In genomic region chr1:21037881-21038601, GRCm38 (mm10) we compare ENCODE assay signal across 22 mouse cellular contexts. TPM values are rescaled to one million over a fixed set of nuclear protein-coding genes. Genes with fewer than 3 reads are reported as not detected.
A peak's percentile ranks its signal among the peaks of the same experiment; 100 is the strongest.
DNase-seq lines count a peak whose midpoint lies in the region; TF ChIP-seq lines count a peak whose summit lies in the region.
"Had no signal": no experiment of that assay in that cellular context is flagged by ENCODE, and none has a peak within 500 bp of the region (broad histone marks: within the 10 kb centered on the region; RNA-seq: fewer than 3 reads in every experiment).

No protein-coding gene starts in this region.

- peak overlapping the region; percentile 30; the same call in 1 of the 2 replicates for H3K4me2 ChIP-seq in CH12.LX (ENCODE audit: insufficient read depth, low read depth, poor library complexity, severe bottlenecking)
- H3K4me2 ChIP-seq: embryonic facial prominence, embryonic 12.5 days; embryonic facial prominence, embryonic 15.5 days; heart, embryonic 11.5 days; hindbrain, embryonic 12.5 days; hindbrain, embryonic 15.5 days had no signal

- no peak for TF ChIP-seq RAD21 in CH12.LX (IDR thresholded peaks at IDR 0.05; ENCODE audit: low read depth, low read length)

- H3K27me3 ChIP-seq in heart, embryonic 10.5 days (ENCODE audit: insufficient read depth, poor library complexity, severe bottlenecking): no peaks in the 10 kb centered on the region
- no peaks in the 10 kb centered on the region for H3K27me3 ChIP-seq in CH12.LX (replicated peaks)
- H3K27me3 ChIP-seq: embryonic facial prominence, embryonic 12.5 days; embryonic facial prominence, embryonic 15.5 days; hindbrain, embryonic 12.5 days; hindbrain, embryonic 15.5 days; Patski had no signal

- peak; percentile 63 for TF ChIP-seq EP300 in CH12.LX (IDR thresholded peaks at IDR 0.05; ENCODE audit: low read length)

- H3K27ac ChIP-seq in heart, embryonic 10.5 days: no peak overlapping the region
- H3K27ac ChIP-seq in CH12.LX (ENCODE audit: insufficient read depth, low read depth): peak overlapping the region; percentile 79
- H3K27ac ChIP-seq: embryonic facial prominence, embryonic 12.5 days; embryonic facial prominence, embryonic 15.5 days; heart, adult 2 months; hindbrain, embryonic 12.5 days; hindbrain, embryonic 15.5 days had no signal

- H3K4me1 ChIP-seq in heart, embryonic 10.5 days: peaks cover 6% of the 10 kb centered on the region
- peaks cover 41 to 84% of the 10 kb centered on the region in 2 experiments for H3K4me1 ChIP-seq in CH12.LX (ENCODE audit: control insufficient read depth in 1 of 2, insufficient read depth in 2 of 2)
- H3K4me1 ChIP-seq: hindbrain, embryonic 12.5 days; hindbrain, embryonic 15.5 days had no signal

- H3K9me3 ChIP-seq in heart, embryonic 10.5 days: no peaks in the 10 kb centered on the region
- no peaks in the 10 kb centered on the region for H3K9me3 ChIP-seq in CH12.LX (replicated peaks; ENCODE audit: low read length)
- H3K9me3 ChIP-seq: embryonic facial prominence, embryonic 12.5 days; embryonic facial prominence, embryonic 15.5 days; G1E; hindbrain, embryonic 12.5 days; hindbrain, embryonic 15.5 days had no signal

- in situ Hi-C loops in CH12.LX (cut with MboI; ENCODE audit: low pct_ligation_motif_present, low pct_unique_long_range_greater_than_20kb, low sequenced_read_pairs): loop anchor here (5.0 kb wide), 1 partner anchor 39 kb away; the partner anchor contains the start of gene Tram2

- H3K4me3 ChIP-seq in heart, embryonic 10.5 days: no peak overlapping the region
- H3K4me3 ChIP-seq in CH12.LX (replicated peaks in 1 of 3; ENCODE audit: low read depth in 2 of 3, low read length in 2 of 3, poor library complexity in 1 of 3): no peak overlapping the region
- H3K4me3 ChIP-seq: embryonic facial prominence, embryonic 12.5 days; embryonic facial prominence, embryonic 15.5 days; heart, adult 2 months; hindbrain, embryonic 12.5 days; hindbrain, embryonic 15.5 days had no signal

- 0 out of 2 replicates have a peak overlapping the region, but pooled peaks have one; percentile 6 for H3K9ac ChIP-seq in CH12.LX (ENCODE audit: insufficient read depth, low read depth)
- H3K9ac ChIP-seq: embryonic facial prominence, embryonic 12.5 days; embryonic facial prominence, embryonic 15.5 days; forebrain, postnatal 0 days; hindbrain, embryonic 12.5 days; hindbrain, embryonic 15.5 days had no signal

- dilution Hi-C loops in CH12.LX (cut with MboI; ENCODE audit: extremely low pct_ligation_motif_present, extremely low pct_unique_long_range_greater_than_20kb, low sequenced_read_pairs): no loop called here

- H3K79me2 ChIP-seq in CH12.LX (replicated peaks; ENCODE audit: control insufficient read depth, extremely low read depth, insufficient read depth, poor library complexity, severe bottlenecking): no peaks in the 10 kb centered on the region; the same call in 1 of the 2 replicates

- no peak for TF ChIP-seq POLR2A in CH12.LX (IDR thresholded peaks at IDR 0.05; ENCODE audit: low read depth, low read length)

- H3K36me3 ChIP-seq in heart, embryonic 10.5 days: 0 out of 2 replicates have a peak, but pooled peaks cover 5% of the 10 kb centered on the region
- H3K36me3 ChIP-seq in CH12.LX (replicated peaks in 1 of 2; ENCODE audit: control insufficient read depth in 1 of 2, insufficient read depth in 1 of 2, low read length in 1 of 2): peaks cover 4 to 31% of the 10 kb centered on the region in 2 experiments
- H3K36me3 ChIP-seq: embryonic facial prominence, embryonic 15.5 days; G1E; hindbrain, embryonic 12.5 days; hindbrain, embryonic 15.5 days had no signal

- peak; percentile 82 for DNase-seq in heart, adult 11 months
- no peak for DNase-seq in heart, embryonic 10.5 days (ENCODE audit: low spot score)
- DNase-seq in A20 (ENCODE audit: low read depth, low spot score) (peak; percentile 83), CH12.LX (ENCODE audit: extremely low read depth) (peak; percentile 50)
- DNase-seq in thymus, postnatal 0 days (ENCODE audit: low spot score): no peak
- no peak for DNase-seq in layer of hippocampus, adult 9-11 months
- DNase-seq: adrenal gland, postnatal 10 days; adrenal gland, postnatal 36 days; cerebellum, adult 11 months; cerebellum, adult 2 months; cerebellum, adult 9-11 months; cerebellum, postnatal 25 days; forebrain, postnatal 0 days; gastrocnemius, postnatal 14 days had no signal

- 81% methylated on average over 6 of the region's 6 CpGs for WGBS in heart, embryonic 10.5 days

- no peak for TF ChIP-seq CTCF in CH12.LX (conservative IDR thresholded peaks at IDR 0.05 in 1 of 2, IDR thresholded peaks at IDR 0.05 in 1 of 2; ENCODE audit: low read depth in 2 of 2, low read length in 2 of 2)

TF ChIP-seq in CH12.LX, 34 proteins besides CTCF, POLR2A, EP300 and RAD21:
- TF ChIP-seq CHD1 (IDR thresholded peaks at IDR 0.05; ENCODE audit: low read depth, low read length) (no peak), ELF1 (IDR thresholded peaks at IDR 0.05; ENCODE audit: low read depth, low read length) (0 out of 2 replicates have a peak, but pooled peaks have one; percentile 35), RCOR1 (conservative IDR thresholded peaks at IDR 0.05; ENCODE audit: low read depth, low read length) (peak; percentile 53; the same call in 1 of the 2 replicates), NRF1 (IDR thresholded peaks at IDR 0.05; ENCODE audit: low read depth, low read length) (no peak), MEF2A (IDR thresholded peaks at IDR 0.05; ENCODE audit: borderline replicate concordance, low read depth, low read length) (0 out of 2 replicates have a peak, but pooled peaks have one; percentile 10), ZMIZ1 (IDR thresholded peaks at IDR 0.05; ENCODE audit: low read depth, low read length) (no peak), BHLHE40 (IDR thresholded peaks at IDR 0.05; ENCODE audit: low read depth, low read length) (0 out of 2 replicates have a peak, but pooled peaks have one; percentile 34), POLR2AphosphoS2 (IDR thresholded peaks at IDR 0.05; ENCODE audit: low read depth, low read length) (no peak), SIN3A (IDR thresholded peaks at IDR 0.05; ENCODE audit: low read length) (peak; percentile 32; the same call in 1 of the 2 replicates), TCF12 (IDR thresholded peaks at IDR 0.05; ENCODE audit: low read depth, low read length) (peak; percentile 53; the same call in 1 of the 2 replicates), ZC3H11A (IDR thresholded peaks at IDR 0.05; ENCODE audit: low read depth, low read length) (no peak)

RNA-seq across cellular contexts. Expression of gene Tram2, which starts 41.0 kb away (rescaled TPM):
- polyA plus RNA-seq in heart, embryonic 10.5 days (2016; fragmentation: Nextera tagmentation; extraction: Ambion mirVana): 5.2 and 5.8 TPM in 2 replicates
- total RNA-seq in CH12.LX (2012; rRNA removed): 2.4 and 2.9 TPM in 2 replicates
- 1.3 and 1.9 TPM in 2 replicates for total RNA-seq in CH12.LX (2014; rRNA removed)
- polyA plus RNA-seq in CH12.LX (2012; ENCODE audit: insufficient read length, low read depth): 4.7 and 6.6 TPM in 2 replicates
- 3.1 and 3.6 TPM in 2 replicates for polyA plus RNA-seq in thymus, postnatal 0 days (2015; fragmentation: Nextera tagmentation; extraction: Ambion mirVana)

Comparison
In these comparisons a context has a peak if more than half of its experiments do, and no peak if none do; other contexts are left out.
1. DNase-seq: peak in heart, adult 11 months (single experiment), A20 (single experiment) and CH12.LX (single experiment); none in heart, embryonic 10.5 days (single experiment), thymus, postnatal 0 days (single experiment) and layer of hippocampus, adult 9-11 months (single experiment).